Mouse (Mus musculus) ES-Bruce4 (cell line): ENCODE data around the gene Card14.

Source experiments
- CTCF ChIP-seq: IDR thresholded peaks from one replicate; pipeline ENCODE4 v1.8.1; 2011; ENCODE audit warnings: low read depth, low read length
- EP300 ChIP-seq: IDR thresholded peaks from 2 replicates; pipeline ENCODE4 v1.6.1; 2011; ENCODE audit warnings: low read depth, low read length; ENCODE audit not compliant: insufficient read depth
- POLR2A ChIP-seq: IDR thresholded peaks from one replicate; pipeline ENCODE4 v1.8.1; 2011; ENCODE audit warnings: low read length; ENCODE audit not compliant: insufficient read depth

DNA sequence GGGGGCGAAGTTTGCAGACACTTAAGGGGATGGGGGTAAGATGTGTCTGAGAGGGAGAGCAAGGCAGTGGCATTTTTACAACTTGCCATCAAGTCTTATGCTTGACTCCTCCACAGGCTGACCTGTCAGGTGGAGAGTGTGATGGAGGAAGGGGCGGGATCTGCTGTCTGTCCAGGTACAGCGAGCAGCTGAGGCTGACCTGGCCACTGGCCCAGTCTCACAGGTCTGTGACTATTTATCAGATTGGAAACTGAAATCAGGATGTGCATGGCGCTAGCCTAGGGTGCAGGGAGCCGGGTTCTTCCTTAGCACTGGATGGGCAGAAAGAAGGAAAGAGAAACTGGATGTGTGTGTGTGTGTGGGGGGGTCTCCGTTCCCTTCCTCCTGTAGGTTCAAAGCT, 86.6 kb downstream of the Card14 start:
- TF ChIP-seq POLR2A, result no peak
- no peak for TF ChIP-seq EP300
- TF ChIP-seq CTCF, result no peak
